Mouse (Mus musculus) cerebellum, postnatal 36 days (tissue): ENCODE data around the gene Rab32.
A peak's percentile ranks its signal among the peaks of the same experiment; 100 is the strongest.
"Not testable (repeated sequence)": the region's sequence is repeated elsewhere in the genome, so short reads cannot be mapped to it uniquely, and the experiment has no call there.

Experiments used
- DNase-seq, 2 experiments: peaks; one replicate each; pipeline ENCODE4 v3.0.0; 2021 to 2022; ENCODE audit warnings: mixed read lengths in 2 of 2

Gene Rab32

GRCm38 (mm10) chr10:10557570-10558336, at the start of gene Rab32:
TSS of gene Rab32 (minus strand) at chr10:10558265.
- DNase-seq, result peak; percentile 92 to 93

GRCm38 (mm10) chr10:10600771-10601170, 42.7 kb upstream of the Rab32 start:
- DNase-seq, result peak; percentile 16 to 23

- DNase-seq, result not testable (repeated sequence)
These were observed 39.4 kb upstream of the Rab32 start for GRCm38 (mm10) chr10:10597495-10597894.

DNA sequence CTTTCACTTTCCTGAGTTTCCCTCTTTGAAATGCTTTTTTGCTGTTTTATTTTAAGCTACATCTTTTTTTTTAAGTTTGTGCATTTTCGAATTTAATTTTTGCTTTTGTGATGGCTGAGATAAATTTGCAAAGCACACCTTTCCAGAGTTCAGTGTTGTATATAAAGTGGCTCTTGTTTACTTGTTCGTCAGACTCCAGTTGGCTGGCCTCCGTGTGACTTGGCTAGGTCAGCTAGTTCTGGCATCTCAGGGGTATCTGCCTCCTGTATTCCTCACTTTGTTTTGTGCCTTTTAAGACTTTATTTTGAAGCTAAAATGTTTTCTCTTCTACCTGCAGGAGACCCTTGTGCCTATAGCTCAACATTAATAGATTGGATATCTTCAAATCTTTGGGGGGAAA, 22.7 kb upstream of the Rab32 start:
- no peak for DNase-seq

DNA sequence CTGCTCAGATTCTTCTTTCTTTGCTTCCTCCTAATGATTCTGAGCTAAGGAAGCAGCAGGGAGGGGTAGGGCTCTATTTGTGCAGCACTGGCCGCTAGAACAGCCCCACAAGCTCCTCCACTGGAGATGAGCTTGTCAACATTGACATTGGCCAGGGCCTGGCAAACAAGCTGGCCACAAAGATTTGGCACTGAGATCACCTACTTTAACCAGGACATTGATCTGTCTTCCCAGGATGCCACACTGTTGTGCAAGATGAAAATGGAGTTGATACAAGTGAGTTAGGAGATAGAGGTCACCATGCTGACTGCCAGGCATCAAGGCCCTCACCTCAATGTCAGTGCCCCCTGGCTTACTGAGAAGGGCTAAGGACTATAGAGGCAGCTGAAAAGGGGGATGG, 21.8 kb upstream of the Rab32 start:
- DNase-seq, result no peak

DNA sequence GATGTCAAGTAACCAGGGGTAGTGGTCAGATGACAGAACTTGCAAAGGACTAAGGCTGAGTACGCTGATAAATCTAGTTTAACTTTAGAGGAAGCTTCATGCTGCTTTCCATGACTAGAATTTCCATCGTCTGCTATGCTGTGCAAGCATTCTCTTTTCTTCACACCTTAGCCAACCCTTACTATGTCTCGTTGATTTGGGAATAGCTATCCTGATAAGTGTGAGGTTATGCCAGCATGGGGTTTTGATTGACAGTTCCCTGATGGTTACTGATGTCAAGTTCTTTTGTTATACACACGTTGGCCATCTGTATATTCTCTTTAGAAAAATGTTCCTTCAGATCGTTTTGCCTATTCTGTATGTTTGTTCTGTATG, 259 bp upstream of the Rab32 start:
- no peak for DNase-seq

- DNase-seq, result peak in 1 of 2 experiments; percentile 10
These were observed 980 bp downstream of the Rab32 start for GRCm38 (mm10) chr10:10557085-10557484.

GRCm38 (mm10) chr10:10555676-10556075, 2.4 kb downstream of the Rab32 start:
- no peak for DNase-seq

DNA sequence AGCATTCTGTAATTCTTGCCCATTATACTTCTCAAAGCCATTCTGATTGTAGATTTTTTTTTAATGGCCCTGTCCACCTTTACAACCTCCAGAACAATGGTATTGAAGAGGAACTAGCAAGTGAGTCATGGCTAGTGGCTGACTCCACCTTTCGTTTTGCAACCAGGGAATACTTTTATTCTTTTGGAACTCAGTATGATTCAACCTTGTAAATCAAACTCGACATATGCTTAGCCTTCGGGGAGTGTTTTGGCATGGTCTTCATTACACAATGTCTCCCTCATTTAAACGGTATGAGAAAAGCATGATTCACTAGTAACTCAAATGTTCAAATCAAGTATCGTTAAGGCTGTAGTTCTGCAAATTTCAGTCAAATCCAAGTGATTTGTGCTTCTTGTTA, 2.8 kb downstream of the Rab32 start:
- DNase-seq, result no peak

DNA sequence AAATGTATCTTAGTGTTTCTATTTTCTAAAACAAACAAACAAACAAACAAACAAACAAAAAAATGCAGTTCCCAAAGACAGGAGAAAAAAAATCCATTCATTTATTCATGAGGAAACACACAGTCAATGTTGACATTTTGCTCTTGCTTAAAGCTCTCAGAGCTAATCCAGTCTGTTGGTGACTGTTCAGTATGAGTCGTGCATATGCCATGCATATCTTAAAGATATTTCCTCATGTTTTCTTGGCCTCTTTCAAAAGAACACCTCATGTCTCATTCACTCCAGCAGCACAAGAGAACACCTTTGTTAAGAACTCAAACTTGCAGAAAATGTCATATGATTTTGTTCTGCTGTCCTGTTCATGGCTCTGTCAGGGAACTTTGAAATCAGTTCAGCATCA, 7.9 kb downstream of the Rab32 start:
- DNase-seq, result no peak

DNA sequence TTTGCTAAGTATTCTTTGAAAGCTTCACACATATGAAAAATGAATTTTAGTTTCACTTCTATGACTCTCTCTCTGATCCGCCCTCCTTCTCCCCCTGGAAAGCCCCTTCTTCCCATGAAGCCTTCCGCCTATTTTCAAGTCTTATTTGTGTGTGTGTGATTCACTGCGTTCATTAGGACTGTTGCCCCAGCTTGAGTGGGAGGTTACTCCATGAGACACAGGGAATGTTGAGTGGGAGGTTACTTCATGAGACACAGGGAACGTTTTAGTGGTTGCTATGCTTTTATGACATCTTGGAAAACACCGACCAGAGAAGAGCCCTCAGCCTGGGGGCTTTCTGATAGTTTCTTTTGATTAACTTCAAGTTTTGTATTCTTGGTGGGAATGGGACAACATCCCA, 11.4 kb downstream of the Rab32 start:
- DNase-seq, result no peak

GRCm38 (mm10) chr10:10544955-10545354, 13.1 kb downstream of the Rab32 start:
- DNase-seq, result no peak
